Mouse (Mus musculus) embryonic stem cell, embryonic (primary cell): ENCODE data around the gene Pde12.

ENCODE experiments used
- CTCF ChIA-PET, 4 experiments: fragments of 300-600 bp in 2 of 4; fragments of 350-600 bp in 2 of 4; sonication (Branson Sonifier 250); formaldehyde crosslinking; loops; one replicate each; lab custom pipeline; 2022; ENCODE audit warnings: inconsistent platforms in 2 of 4; lab: Charles Lee
- POLR2A ChIA-PET, 4 experiments: fragments of 300-600 bp in 2 of 4; fragments of 350-600 bp in 2 of 4; sonication (Branson Sonifier 250); formaldehyde crosslinking; loops; one replicate each; lab custom pipeline; 2022; ENCODE audit warnings: antibody characterized with exemption in 4 of 4, inconsistent platforms in 1 of 4; lab: Charles Lee

Pde12 gene

GRCm38 (mm10) chr14:26669292-26670073, at the start of gene Pde12:
Gene Pde12 (minus strand): TSS chr14:26669883.
- POLR2A ChIA-PET: interaction anchor here (0.5 to 7.1 kb wide), 52 partner anchors 8 to 1442 kb away, joined by 3 to 84 read pairs (median 3); partner anchors contain the start of genes Appl1 (in 2 of the 4), Slmap (in 2 of the 4), Arf4 (in 1 of the 4) and Il17rd (in 1 of the 4)
- CTCF ChIA-PET: interaction anchor here in 3 of 4 experiments (0.5 to 1.4 kb wide), 6 partner anchors 14 to 362 kb away, joined by 3 to 8 read pairs (median 3); no protein-coding TSS in a partner anchor

GRCm38 (mm10) chr14:26705246-26705645, 35.6 kb upstream of the Pde12 start:
- ChIA-PET POLR2A (interaction anchor here in 2 of 4 experiments (0.8 to 1.4 kb wide), 4 partner anchors 68 to 325 kb away, joined by 3 to 7 read pairs (median 3); partner anchors contain the start of gene Appl1 (in 1 of the 2)), CTCF (interaction anchor here (0.6 to 2.0 kb wide), 14 partner anchors 9 to 1794 kb away, joined by 3 to 8 read pairs (median 4); no protein-coding TSS in a partner anchor)

GRCm38 (mm10) chr14:26697912-26698311, 28.2 kb upstream of the Pde12 start:
- CTCF ChIA-PET: interaction anchor here (0.5 to 1.7 kb wide), 23 partner anchors 9 to 804 kb away, joined by 3 to 11 read pairs (median 4); no protein-coding TSS in a partner anchor

GRCm38 (mm10) chr14:26692974-26693373, 23.3 kb upstream of the Pde12 start, which contains the start of gene Dnah12:
Gene Dnah12 (plus strand): TSS chr14:26693274.
- POLR2A ChIA-PET: no interaction called here

More at GRCm38 (mm10) chr14:26697912-26698311, 28.2 kb upstream of the Pde12 start:
- POLR2A ChIA-PET: interaction anchor here in 3 of 4 experiments (0.8 to 1.7 kb wide), 6 partner anchors 9 to 399 kb away, joined by 3 to 5 read pairs (median 4); no protein-coding TSS in a partner anchor

GRCm38 (mm10) chr14:26691363-26691762, 21.7 kb upstream of the Pde12 start:
- ChIA-PET CTCF (interaction anchor here in 1 of 4 experiments (0.6 kb wide), 1 partner anchor 287 kb away, joined by 4 read pairs; no protein-coding TSS in a partner anchor), POLR2A (interaction anchor here in 1 of 4 experiments (0.6 to 1.3 kb wide), 2 partner anchors 22 to 98 kb away, joined by 3 to 5 read pairs; partner anchors contain the start of gene Pde12)

More at GRCm38 (mm10) chr14:26692974-26693373, 23.3 kb upstream of the Pde12 start, which contains the start of gene Dnah12:
- CTCF ChIA-PET: no interaction called here

- ChIA-PET CTCF (interaction anchor here in 2 of 4 experiments (0.7 kb wide), 3 partner anchors 9 to 71 kb away, joined by 3 to 5 read pairs (median 4); no protein-coding TSS in a partner anchor), POLR2A (interaction anchor here in 1 of 4 experiments (0.6 to 1.3 kb wide), 3 partner anchors 22 to 302 kb away, joined by 3 to 5 read pairs (median 4); partner anchors contain the start of gene Pde12)
These were observed 21.0 kb upstream of the Pde12 start for GRCm38 (mm10) chr14:26690727-26691126.

- ChIA-PET POLR2A (interaction anchor here in 3 of 4 experiments (0.6 to 2.5 kb wide), 20 partner anchors 8 to 434 kb away, joined by 3 to 9 read pairs (median 4); partner anchors contain the start of genes Slmap (in 2 of the 3), Appl1 (in 1 of the 3) and Arf4 (in 1 of the 3)), CTCF (interaction anchor here (0.6 to 1.9 kb wide), 17 partner anchors 10 to 354 kb away, joined by 3 to 7 read pairs (median 4); partner anchors contain the start of gene Slmap (in 1 of the 4))
These were observed 6.1 kb upstream of the Pde12 start for GRCm38 (mm10) chr14:26675791-26676190.

- CTCF ChIA-PET: interaction anchor here (0.6 to 1.9 kb wide), 17 partner anchors 11 to 354 kb away, joined by 3 to 7 read pairs (median 4); partner anchors contain the start of gene Slmap (in 1 of the 4)
- POLR2A ChIA-PET: interaction anchor here in 3 of 4 experiments (0.9 to 2.5 kb wide), 18 partner anchors 9 to 435 kb away, joined by 3 to 9 read pairs (median 4); partner anchors contain the start of genes Slmap (in 2 of the 3), Appl1 (in 1 of the 3) and Arf4 (in 1 of the 3)
These were observed 5.7 kb upstream of the Pde12 start for GRCm38 (mm10) chr14:26675371-26675770.

GRCm38 (mm10) chr14:26674476-26675169, 4.9 kb upstream of the Pde12 start:
- POLR2A ChIA-PET: interaction anchor here in 2 of 4 experiments (0.9 to 2.5 kb wide), 15 partner anchors 11 to 435 kb away, joined by 3 to 9 read pairs (median 4); partner anchors contain the start of genes Slmap (in 2 of the 2) and Appl1 (in 1 of the 2)
- CTCF ChIA-PET: interaction anchor here in 2 of 4 experiments (1.0 to 1.9 kb wide), 7 partner anchors 11 to 355 kb away, joined by 3 to 7 read pairs (median 4); no protein-coding TSS in a partner anchor

GRCm38 (mm10) chr14:26671870-26672615, 2.4 kb upstream of the Pde12 start:
- CTCF ChIA-PET: interaction anchor here in 1 of 4 experiments (0.6 kb wide), 1 partner anchor 218 kb away, joined by 3 read pairs; no protein-coding TSS in a partner anchor
- POLR2A ChIA-PET: interaction anchor here in 2 of 4 experiments (0.6 to 7.1 kb wide), 7 partner anchors 11 to 1771 kb away, joined by 3 to 84 read pairs (median 5); no protein-coding TSS in a partner anchor

- POLR2A ChIA-PET: interaction anchor here in 2 of 4 experiments (0.8 to 7.1 kb wide), 8 partner anchors 10 to 397 kb away, joined by 3 to 84 read pairs (median 12); partner anchors contain the start of gene Arf4 (in 1 of the 2)
- CTCF ChIA-PET: no interaction called here
These were observed 1.3 kb upstream of the Pde12 start for GRCm38 (mm10) chr14:26670964-26671363.

- ChIA-PET POLR2A (interaction anchor here (0.5 to 7.1 kb wide), 49 partner anchors 7 to 1441 kb away, joined by 3 to 84 read pairs (median 3); partner anchors contain the start of genes Appl1 (in 2 of the 4), Slmap (in 2 of the 4), Arf4 (in 1 of the 4) and Il17rd (in 1 of the 4)), CTCF (interaction anchor here in 3 of 4 experiments (0.5 to 1.4 kb wide), 6 partner anchors 13 to 361 kb away, joined by 3 to 8 read pairs (median 4); no protein-coding TSS in a partner anchor)
These were observed 1.1 kb downstream of the Pde12 start for GRCm38 (mm10) chr14:26668371-26669291.

- CTCF ChIA-PET: interaction anchor here in 1 of 4 experiments (1.1 kb wide), 1 partner anchor 199 kb away, joined by 3 read pairs; no protein-coding TSS in a partner anchor
- POLR2A ChIA-PET: interaction anchor here (0.8 to 7.1 kb wide), 17 partner anchors 11 to 303 kb away, joined by 3 to 84 read pairs (median 5); partner anchors contain the start of genes Appl1 (in 2 of the 4) and Slmap (in 2 of the 4)
These were observed 1.7 kb downstream of the Pde12 start for GRCm38 (mm10) chr14:26667991-26668370.

- POLR2A ChIA-PET: interaction anchor here in 2 of 4 experiments (0.6 to 3.4 kb wide), 5 partner anchors 8 to 232 kb away, joined by 3 to 12 read pairs (median 4); no protein-coding TSS in a partner anchor
- CTCF ChIA-PET: no interaction called here
These were observed 5.8 kb downstream of the Pde12 start for GRCm38 (mm10) chr14:26663851-26664250.

- POLR2A ChIA-PET: interaction anchor here in 1 of 4 experiments (1.0 to 3.4 kb wide), 2 partner anchors 11 to 29 kb away, joined by 4 to 12 read pairs; no protein-coding TSS in a partner anchor
- CTCF ChIA-PET: interaction anchor here in 1 of 4 experiments (0.6 kb wide), 1 partner anchor 311 kb away, joined by 3 read pairs; no protein-coding TSS in a partner anchor
These were observed 7.2 kb downstream of the Pde12 start for GRCm38 (mm10) chr14:26662488-26662887.
